Mouse (Mus musculus) mature B cell (primary cell): Measurements from ENCODE around the gene Irf7.

Experiments used
- in situ Hi-C: fragments of 300-500 bp; cut with MboI; formaldehyde crosslinking; loops from 2 replicates; pipeline ENCODE4 v1.14.3; 2019

Gene Irf7

GRCm38 (mm10) chr7:141220377-141220776 lies 45.9 kb downstream of the Irf7 start:
- in situ Hi-C loops = no loop called here

GRCm38 (mm10) chr7:141219558-141220099 lies 46.7 kb downstream of the Irf7 start:
- in situ Hi-C loops = no loop called here

DNA sequence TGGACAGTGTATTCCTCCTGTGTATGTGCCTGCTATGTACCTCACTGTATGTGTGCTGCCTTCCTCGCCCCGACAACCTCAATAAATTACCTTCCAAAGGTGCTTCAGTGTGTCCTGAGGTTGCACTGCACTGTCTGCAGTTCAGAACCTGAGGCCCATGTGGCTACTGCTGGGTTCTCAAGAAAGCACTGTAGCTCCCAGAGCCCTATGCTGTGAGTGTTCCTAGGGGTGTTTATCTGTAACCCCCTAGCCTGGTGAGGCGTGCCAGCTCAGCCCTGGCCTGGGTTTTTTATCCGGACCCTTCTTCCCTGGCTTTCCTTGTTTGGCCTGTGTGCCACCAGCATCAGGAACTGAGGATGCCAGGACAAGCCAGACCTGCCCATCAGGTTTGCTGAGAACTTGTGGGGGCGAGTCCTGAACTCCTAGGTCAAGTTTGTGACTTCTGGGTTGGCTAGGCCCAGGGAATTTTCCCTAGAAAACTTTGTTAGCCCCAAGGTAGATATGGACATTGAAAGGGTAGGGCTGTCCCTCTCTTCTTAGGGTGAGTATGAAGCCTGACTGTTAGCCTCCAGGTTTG lies 47.6 kb downstream of the Irf7 start:
- in situ Hi-C loops = no loop called here

GRCm38 (mm10) chr7:141218141-141218540 lies 48.1 kb downstream of the Irf7 start:
- in situ Hi-C loops = no loop called here

DNA sequence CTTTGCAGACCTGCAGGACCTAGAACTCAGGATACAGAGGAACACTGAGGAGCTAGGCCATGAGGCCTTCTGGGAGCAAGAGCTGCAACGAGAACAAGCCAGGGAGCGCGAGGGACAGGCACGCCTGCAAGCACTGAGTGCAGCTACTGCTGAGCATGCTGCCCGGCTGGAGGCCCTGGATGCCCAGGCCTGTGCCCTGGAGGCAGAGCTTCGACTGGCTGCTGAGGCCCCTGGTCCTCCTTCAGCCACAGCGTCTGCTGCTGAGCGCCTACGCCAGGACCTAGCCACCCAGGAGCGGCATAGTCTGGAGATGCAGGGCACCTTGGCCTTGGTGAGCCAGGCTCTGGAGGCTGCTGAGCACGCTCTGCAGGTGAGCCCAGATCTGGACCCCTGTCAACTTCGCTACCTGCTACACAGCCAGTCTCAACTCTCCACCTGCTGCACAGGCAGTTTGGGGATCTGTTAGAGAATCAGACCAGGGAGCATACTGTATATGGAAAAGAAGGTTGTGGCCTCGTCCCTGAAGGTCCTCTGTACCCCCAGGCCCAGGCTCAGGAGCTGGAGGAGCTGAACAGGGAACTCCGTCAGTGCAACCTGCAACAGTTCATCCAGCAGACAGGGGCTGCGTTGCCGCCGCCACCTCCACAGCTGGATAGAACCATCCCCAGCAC lies 48.8 kb downstream of the Irf7 start:
- in situ Hi-C loops = no loop called here

GRCm38 (mm10) chr7:141216894-141217293 lies 49.4 kb downstream of the Irf7 start:
- in situ Hi-C loops = no loop called here

DNA sequence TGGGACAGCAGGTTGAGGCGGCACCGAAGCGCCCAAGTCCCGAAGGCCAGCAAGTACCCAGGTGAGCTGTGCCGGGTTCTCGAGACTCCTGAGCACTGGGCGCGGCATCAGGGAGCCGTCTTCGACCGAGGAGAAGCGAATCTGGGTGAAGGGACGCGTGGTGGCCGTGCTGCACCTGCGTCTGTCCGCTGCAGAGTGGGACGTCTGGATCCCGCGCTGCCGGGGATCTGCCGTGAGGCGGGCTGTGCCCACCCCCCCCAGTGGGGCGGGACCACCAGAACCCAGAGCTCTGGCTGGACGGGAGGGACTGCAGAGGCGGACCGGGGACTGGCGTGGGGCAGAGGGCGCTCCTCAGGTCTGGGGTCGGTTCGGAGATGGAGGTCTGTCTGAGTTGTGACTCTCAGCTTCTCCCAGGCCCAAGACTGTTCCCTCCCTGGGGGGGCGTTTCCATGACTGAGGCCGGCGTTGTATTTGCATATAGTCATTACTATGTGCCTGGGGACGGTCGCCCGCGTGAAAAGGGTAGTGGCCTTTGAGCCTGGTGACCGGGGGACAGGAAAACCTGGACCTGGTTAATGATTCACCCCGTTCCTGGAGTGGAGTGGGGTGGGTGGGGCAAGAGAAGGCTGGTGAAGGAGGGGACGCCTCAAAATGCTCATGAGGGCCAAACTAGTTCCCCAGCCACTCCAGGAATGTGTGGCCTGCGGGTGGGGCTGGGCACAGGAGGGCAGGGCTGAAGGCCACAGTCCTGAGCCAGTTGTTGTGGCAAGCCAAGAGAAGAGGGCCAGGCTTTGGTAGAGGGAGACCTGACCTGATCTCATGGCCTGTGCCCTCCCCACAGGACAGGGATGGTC lies 50.2 kb downstream of the Irf7 start:
- in situ Hi-C loops = no loop called here

- in situ Hi-C loops = no loop called here
Measured at GRCm38 (mm10) chr7:141215101-141215879, 51.0 kb downstream of the Irf7 start, which contains the start of gene Rassf7. Rassf7 (plus strand) TSS chr7:141215860.

- in situ Hi-C loops = no loop called here
Measured at GRCm38 (mm10) chr7:141214310-141214709, 52.0 kb downstream of the Irf7 start.

- in situ Hi-C loops = no loop called here
Measured at GRCm38 (mm10) chr7:141213605-141214235, 52.6 kb downstream of the Irf7 start, which contains the start of gene Lmntd2. Lmntd2 (minus strand) TSS chr7:141214080.

GRCm38 (mm10) chr7:141213133-141213532 lies 53.1 kb downstream of the Irf7 start:
- in situ Hi-C loops = no loop called here
